Comparison of ENCODE assay signal across 8 mouse cellular contexts in genomic region chr19:6236053-6236441, GRCm38 (mm10). TPM values are rescaled to one million over a fixed set of nuclear protein-coding genes. Genes with fewer than 3 reads are reported as not detected.
DNase-seq lines count a peak whose midpoint lies in the region; ATAC-seq and TF ChIP-seq lines count a peak whose summit lies in the region.

No protein-coding gene starts in this region.

- dilution Hi-C loops in CH12.LX (cut with MboI; ENCODE audit: extremely low pct_ligation_motif_present, extremely low pct_unique_long_range_greater_than_20kb, low sequenced_read_pairs), result no loop called here

- TF ChIP-seq EP300 in CH12.LX (IDR thresholded peaks at IDR 0.05; ENCODE audit: low read length), result no peak
- TF ChIP-seq EP300 in heart, postnatal 0 days (IDR thresholded peaks at IDR 0.05; ENCODE audit: low read depth), result peak; percentile 91

- peaks cover 0 to 21% of the 10 kb centered on the region in 2 experiments; a peak in 2 of 4 replicates for H3K4me1 ChIP-seq in CH12.LX (ENCODE audit: control insufficient read depth in 1 of 2, insufficient read depth in 2 of 2)
- H3K4me1 ChIP-seq in forebrain, embryonic 12.5 days, result peaks cover 20% of the 10 kb centered on the region
- peaks cover 11% of the 10 kb centered on the region for H3K4me1 ChIP-seq in heart, postnatal 0 days (ENCODE audit: control insufficient read depth, insufficient read depth)
- H3K4me1 ChIP-seq in liver, embryonic 16.5 days (ENCODE audit: control insufficient read depth, low read depth, low read length), result peaks cover 44% of the 10 kb centered on the region
- H3K4me1 ChIP-seq in neural tube, embryonic 13.5 days (replicated peaks), result peaks cover 23% of the 10 kb centered on the region
- H3K4me1 ChIP-seq in testis, adult 2 months (ENCODE audit: control insufficient read depth, insufficient read depth, low read length), result peaks cover 18% of the 10 kb centered on the region

- H3K4me3 ChIP-seq in CH12.LX (replicated peaks in 1 of 3; ENCODE audit: low read depth in 2 of 3, low read length in 2 of 3, poor library complexity in 1 of 3), result peak overlapping the region; percentile 59 to 83 (median 77)
- H3K4me3 ChIP-seq in forebrain, embryonic 12.5 days (replicated peaks), result peak overlapping the region; percentile 72
- H3K4me3 ChIP-seq in heart, postnatal 0 days (ENCODE audit: low read depth, low read length), result peak overlapping the region; percentile 72
- H3K4me3 ChIP-seq in liver, embryonic 16.5 days (ENCODE audit: low read depth, low read length), result peak overlapping the region; percentile 71
- H3K4me3 ChIP-seq in neural tube, embryonic 13.5 days, result peak overlapping the region; percentile 86
- H3K4me3 ChIP-seq in testis, adult 2 months (ENCODE audit: control insufficient read depth, low read depth, low read length), result peak overlapping the region; percentile 88

- H3K79me2 ChIP-seq in CH12.LX (replicated peaks; ENCODE audit: control insufficient read depth, extremely low read depth, insufficient read depth, poor library complexity, severe bottlenecking), result no peaks in the 10 kb centered on the region

- peak; percentile 21; the same call in 1 of the 2 replicates for TF ChIP-seq POLR2A in CH12.LX (IDR thresholded peaks at IDR 0.05; ENCODE audit: low read depth, low read length)
- TF ChIP-seq POLR2A in testis, adult 2 months (IDR thresholded peaks at IDR 0.05; ENCODE audit: control insufficient read depth, low read depth, low read length), result no peak

- in situ Hi-C loops in CH12.LX (cut with MboI; ENCODE audit: low pct_ligation_motif_present, low pct_unique_long_range_greater_than_20kb, low sequenced_read_pairs), result no loop called here

- peak overlapping the region; percentile 35; the same call in 1 of the 2 replicates for H3K4me2 ChIP-seq in CH12.LX (ENCODE audit: insufficient read depth, low read depth, poor library complexity, severe bottlenecking)
- peak overlapping the region; percentile 75 for H3K4me2 ChIP-seq in forebrain, embryonic 12.5 days
- H3K4me2 ChIP-seq in heart, postnatal 0 days (ENCODE audit: low read depth, low read length), result peak overlapping the region; percentile 88
- H3K4me2 ChIP-seq in liver, embryonic 16.5 days (ENCODE audit: low read depth, low read length), result peak overlapping the region; percentile 97
- H3K4me2 ChIP-seq in neural tube, embryonic 13.5 days, result peak overlapping the region; percentile 81

- peak; percentile 91 for ATAC-seq in forebrain, embryonic 12.5 days (ENCODE audit: low FRiP score)
- ATAC-seq in heart, postnatal 0 days (ENCODE audit: insufficient read depth, low read depth), result peak; percentile 95
- peak; percentile 87 for ATAC-seq in liver, embryonic 16.5 days (ENCODE audit: low read depth)
- ATAC-seq in neural tube, embryonic 13.5 days (ENCODE audit: low read depth), result peak; percentile 92

- WGBS in forebrain, embryonic 12.5 days, result 0% methylated on average over 9 of the region's 9 CpGs
- under 1% methylated on average over 9 of the region's 9 CpGs for WGBS in heart, postnatal 0 days
- under 1% methylated on average over 9 of the region's 9 CpGs for WGBS in liver, embryonic 16.5 days (ENCODE audit: insufficient replicate concordance)
- 0% methylated on average over 9 of the region's 9 CpGs for WGBS in neural tube, embryonic 13.5 days

- no peak for TF ChIP-seq RAD21 in CH12.LX (IDR thresholded peaks at IDR 0.05; ENCODE audit: low read depth, low read length)

- no peaks in the 10 kb centered on the region for H3K27me3 ChIP-seq in CH12.LX (replicated peaks)
- no peaks in the 10 kb centered on the region for H3K27me3 ChIP-seq in forebrain, embryonic 12.5 days
- no peaks in the 10 kb centered on the region for H3K27me3 ChIP-seq in heart, postnatal 0 days (ENCODE audit: control insufficient read depth, insufficient read depth, low read length)
- H3K27me3 ChIP-seq in liver, embryonic 16.5 days (ENCODE audit: control insufficient read depth, insufficient read depth, low read depth, low read length), result no peaks in the 10 kb centered on the region
- H3K27me3 ChIP-seq in neural tube, embryonic 13.5 days, result no peaks in the 10 kb centered on the region
- H3K27me3 ChIP-seq in testis, adult 2 months (ENCODE audit: control insufficient read depth, insufficient read depth, low read length), result no peaks in the 10 kb centered on the region

- peak overlapping the region; percentile 73 for H3K27ac ChIP-seq in CH12.LX (ENCODE audit: insufficient read depth, low read depth)
- peak overlapping the region; percentile 95 for H3K27ac ChIP-seq in forebrain, embryonic 12.5 days
- peak overlapping the region; percentile 98 for H3K27ac ChIP-seq in heart, postnatal 0 days (ENCODE audit: low read depth)
- H3K27ac ChIP-seq in liver, embryonic 16.5 days (ENCODE audit: low read length), result peak overlapping the region; percentile 97
- H3K27ac ChIP-seq in neural tube, embryonic 13.5 days (replicated peaks), result peak overlapping the region; percentile 91
- H3K27ac ChIP-seq in testis, adult 2 months (ENCODE audit: control insufficient read depth, insufficient read depth, low read depth, low read length), result peak overlapping the region; percentile 90

- no peak for TF ChIP-seq CTCF in CH12.LX (conservative IDR thresholded peaks at IDR 0.05 in 1 of 2, IDR thresholded peaks at IDR 0.05 in 1 of 2; ENCODE audit: low read depth in 2 of 2, low read length in 2 of 2)
- no peak for TF ChIP-seq CTCF in heart, postnatal 0 days (IDR thresholded peaks at IDR 0.05; ENCODE audit: low read depth)
- no peak for TF ChIP-seq CTCF in testis, adult 2 months (IDR thresholded peaks at IDR 0.05; ENCODE audit: control insufficient read depth, insufficient read depth, insufficient replicate concordance, low read depth, low read length)

- H3K9ac ChIP-seq in CH12.LX (ENCODE audit: insufficient read depth, low read depth), result peak overlapping the region; percentile 90
- peak overlapping the region; percentile 80 for H3K9ac ChIP-seq in forebrain, embryonic 12.5 days
- peak overlapping the region; percentile 75 for H3K9ac ChIP-seq in heart, postnatal 0 days (replicated peaks; ENCODE audit: low read depth, low read length)
- H3K9ac ChIP-seq in liver, embryonic 16.5 days (ENCODE audit: low read depth, low read length), result peak overlapping the region; percentile 79
- H3K9ac ChIP-seq in neural tube, embryonic 13.5 days, result peak overlapping the region; percentile 95

- peak; percentile 90 for DNase-seq in CH12.LX (ENCODE audit: extremely low read depth)
- DNase-seq in c-Kit-positive CD71-positive TER-119-positive erythroid progenitor cells, embryonic 14.5 days (ENCODE audit: low spot score), result peak; percentile 83
- peak; percentile 97 for DNase-seq in heart, postnatal 0 days (ENCODE audit: low spot score)
- peak; percentile 92 to 95 for DNase-seq in kidney, postnatal 4 days

- no peaks in the 10 kb centered on the region for H3K9me3 ChIP-seq in CH12.LX (replicated peaks; ENCODE audit: low read length)
- no peaks in the 10 kb centered on the region for H3K9me3 ChIP-seq in forebrain, embryonic 12.5 days
- no peaks in the 10 kb centered on the region for H3K9me3 ChIP-seq in heart, postnatal 0 days (replicated peaks; ENCODE audit: control insufficient read depth, low read length)
- no peaks in the 10 kb centered on the region for H3K9me3 ChIP-seq in liver, embryonic 16.5 days (replicated peaks; ENCODE audit: control insufficient read depth, low read length)
- no peaks in the 10 kb centered on the region for H3K9me3 ChIP-seq in neural tube, embryonic 13.5 days

- H3K36me3 ChIP-seq in CH12.LX (replicated peaks in 1 of 2; ENCODE audit: control insufficient read depth in 1 of 2, insufficient read depth in 1 of 2, low read length in 1 of 2), result peaks cover 0 to 7% of the 10 kb centered on the region in 2 experiments
- H3K36me3 ChIP-seq in forebrain, embryonic 12.5 days (replicated peaks), result peaks cover 25% of the 10 kb centered on the region
- H3K36me3 ChIP-seq in heart, postnatal 0 days (replicated peaks; ENCODE audit: control insufficient read depth, insufficient read depth, low read length), result peaks cover 27% of the 10 kb centered on the region
- H3K36me3 ChIP-seq in liver, embryonic 16.5 days (ENCODE audit: control insufficient read depth, insufficient read depth), result no peaks in the 10 kb centered on the region
- H3K36me3 ChIP-seq in neural tube, embryonic 13.5 days, result peaks cover 28% of the 10 kb centered on the region
- H3K36me3 ChIP-seq in testis, adult 2 months (ENCODE audit: control insufficient read depth, insufficient read depth, low read length), result no peaks in the 10 kb centered on the region

RNA-seq across cellular contexts. Expression of gene Ppp2r5b, which starts 0.4 kb away (rescaled TPM):
- total RNA-seq in CH12.LX (2012; rRNA removed) (7.8 and 9.8 TPM in 2 replicates), CH12.LX (2014; rRNA removed) (2.8 and 3.0 TPM in 2 replicates)
- 3.4 and 4.1 TPM in 2 replicates for polyA plus RNA-seq in CH12.LX (2012; ENCODE audit: insufficient read length, low read depth)
- 51.8 and 52.4 TPM in 2 replicates for polyA plus RNA-seq in forebrain, embryonic 12.5 days (2016; fragmentation: Nextera tagmentation; extraction: Ambion mirVana)
- total RNA-seq in heart, postnatal 0 days (2014; rRNA removed; ENCODE audit: low replicate concordance), result 20.6 and 40.3 TPM in 2 replicates
- polyA plus RNA-seq in heart, postnatal 0 days (2015; fragmentation: Nextera tagmentation; extraction: Ambion mirVana), result 18.3 and 18.6 TPM in 2 replicates
- polyA plus RNA-seq in liver, embryonic 16.5 days (2015; fragmentation: Nextera tagmentation; extraction: Ambion mirVana), result 3.5 and 3.7 TPM in 2 replicates
- polyA plus RNA-seq in neural tube, embryonic 13.5 days (2015; fragmentation: Nextera tagmentation; extraction: Ambion mirVana), result 103 and 111 TPM in 2 replicates
- 4.6 TPM in 2 replicates for polyA plus RNA-seq in testis, adult 2 months (2012; rRNA removed)

RNA-seq across cellular contexts. Expression of gene Atg2a, which starts 5.4 kb away (rescaled TPM):
- total RNA-seq in CH12.LX (2012; rRNA removed) (9.5 and 10.0 TPM in 2 replicates), CH12.LX (2014; rRNA removed) (2.3 and 2.8 TPM in 2 replicates)
- polyA plus RNA-seq in CH12.LX (2012; ENCODE audit: insufficient read length, low read depth), result 9.4 and 13.9 TPM in 2 replicates
- polyA plus RNA-seq in forebrain, embryonic 12.5 days (2016; fragmentation: Nextera tagmentation; extraction: Ambion mirVana), result 12.0 and 14.2 TPM in 2 replicates
- 18.9 and 24.5 TPM in 2 replicates for total RNA-seq in heart, postnatal 0 days (2014; rRNA removed; ENCODE audit: low replicate concordance)
- polyA plus RNA-seq in heart, postnatal 0 days (2015; fragmentation: Nextera tagmentation; extraction: Ambion mirVana), result 4.7 and 5.6 TPM in 2 replicates
- 4.9 and 6.1 TPM in 2 replicates for polyA plus RNA-seq in liver, embryonic 16.5 days (2015; fragmentation: Nextera tagmentation; extraction: Ambion mirVana)
- 11.6 and 11.8 TPM in 2 replicates for polyA plus RNA-seq in neural tube, embryonic 13.5 days (2015; fragmentation: Nextera tagmentation; extraction: Ambion mirVana)
- 40.2 and 40.5 TPM in 2 replicates for polyA plus RNA-seq in testis, adult 2 months (2012; rRNA removed)

RNA-seq across cellular contexts. Expression of gene Gpha2, which starts 9.9 kb away (rescaled TPM):
- total RNA-seq in CH12.LX (2012; rRNA removed) (not detected in 2 replicates), CH12.LX (2014; rRNA removed) (not detected in 2 replicates)
- not detected in 2 replicates for polyA plus RNA-seq in CH12.LX (2012; ENCODE audit: insufficient read length, low read depth)
- polyA plus RNA-seq in forebrain, embryonic 12.5 days (2016; fragmentation: Nextera tagmentation; extraction: Ambion mirVana), result 0.70 and 0.91 TPM in 2 replicates
- total RNA-seq in heart, postnatal 0 days (2014; rRNA removed; ENCODE audit: low replicate concordance), result not detected in 2 replicates
- polyA plus RNA-seq in heart, postnatal 0 days (2015; fragmentation: Nextera tagmentation; extraction: Ambion mirVana), result not detected in 2 replicates
- not detected in 2 replicates for polyA plus RNA-seq in liver, embryonic 16.5 days (2015; fragmentation: Nextera tagmentation; extraction: Ambion mirVana)
- polyA plus RNA-seq in neural tube, embryonic 13.5 days (2015; fragmentation: Nextera tagmentation; extraction: Ambion mirVana), result 0.72 TPM in 1 of 2 replicates, not detected in the other
- polyA plus RNA-seq in testis, adult 2 months (2012; rRNA removed), result 3.8 and 4.3 TPM in 2 replicates

RNA-seq across cellular contexts. Expression of gene Ehd1, which starts 40.5 kb away (rescaled TPM):
- total RNA-seq in CH12.LX (2012; rRNA removed) (231 and 400 TPM in 2 replicates), CH12.LX (2014; rRNA removed) (97.4 and 131 TPM in 2 replicates)
- 245 and 301 TPM in 2 replicates for polyA plus RNA-seq in CH12.LX (2012; ENCODE audit: insufficient read length, low read depth)
- 86.6 and 89.0 TPM in 2 replicates for polyA plus RNA-seq in forebrain, embryonic 12.5 days (2016; fragmentation: Nextera tagmentation; extraction: Ambion mirVana)
- 127 and 200 TPM in 2 replicates for total RNA-seq in heart, postnatal 0 days (2014; rRNA removed; ENCODE audit: low replicate concordance)
- 56.4 and 60.3 TPM in 2 replicates for polyA plus RNA-seq in heart, postnatal 0 days (2015; fragmentation: Nextera tagmentation; extraction: Ambion mirVana)
- 62.1 and 68.6 TPM in 2 replicates for polyA plus RNA-seq in liver, embryonic 16.5 days (2015; fragmentation: Nextera tagmentation; extraction: Ambion mirVana)
- polyA plus RNA-seq in neural tube, embryonic 13.5 days (2015; fragmentation: Nextera tagmentation; extraction: Ambion mirVana), result 85.5 and 101 TPM in 2 replicates
- 521 and 642 TPM in 2 replicates for polyA plus RNA-seq in testis, adult 2 months (2012; rRNA removed)

RNA-seq across cellular contexts. Expression of gene Majin, which starts 51.9 kb away (rescaled TPM):
- total RNA-seq in CH12.LX (2012; rRNA removed) (not detected in 2 replicates), CH12.LX (2014; rRNA removed) (not detected in 2 replicates)
- polyA plus RNA-seq in CH12.LX (2012; ENCODE audit: insufficient read length, low read depth), result not detected in 2 replicates
- not detected in 2 replicates for polyA plus RNA-seq in forebrain, embryonic 12.5 days (2016; fragmentation: Nextera tagmentation; extraction: Ambion mirVana)
- not detected in 2 replicates for total RNA-seq in heart, postnatal 0 days (2014; rRNA removed; ENCODE audit: low replicate concordance)
- not detected in 2 replicates for polyA plus RNA-seq in heart, postnatal 0 days (2015; fragmentation: Nextera tagmentation; extraction: Ambion mirVana)
- not detected in 2 replicates for polyA plus RNA-seq in liver, embryonic 16.5 days (2015; fragmentation: Nextera tagmentation; extraction: Ambion mirVana)
- polyA plus RNA-seq in neural tube, embryonic 13.5 days (2015; fragmentation: Nextera tagmentation; extraction: Ambion mirVana), result not detected in 2 replicates
- 19.0 and 20.7 TPM in 2 replicates for polyA plus RNA-seq in testis, adult 2 months (2012; rRNA removed)

Comparison
In these comparisons a context has a peak if more than half of its experiments do, and no peak if none do; other contexts are left out.
1. Peak in every context shown above with its lines: DNase-seq, ATAC-seq, H3K4me3 ChIP-seq and H3K27ac ChIP-seq.
2. H3K4me2 ChIP-seq: peak in every context shown above with its lines; median percentile 97 in liver, embryonic 16.5 days; 88 in heart, postnatal 0 days; 81 in neural tube, embryonic 13.5 days; 75 in forebrain, embryonic 12.5 days; 35 in CH12.LX.